Mouse (Mus musculus) frontal cortex, postnatal 14 days (tissue): Measurements from ENCODE around the gene Mapkap1.

Source experiments
- DNase-seq, 2 experiments: peaks; one replicate each; pipeline ENCODE4 v3.0.0; 2022; ENCODE audit warnings: low spot score in 2 of 2

Gene Mapkap1

GRCm38 (mm10) chr2:34571096-34571495 lies 164.5 kb downstream of the Mapkap1 start:
- DNase-seq: no peak

DNA sequence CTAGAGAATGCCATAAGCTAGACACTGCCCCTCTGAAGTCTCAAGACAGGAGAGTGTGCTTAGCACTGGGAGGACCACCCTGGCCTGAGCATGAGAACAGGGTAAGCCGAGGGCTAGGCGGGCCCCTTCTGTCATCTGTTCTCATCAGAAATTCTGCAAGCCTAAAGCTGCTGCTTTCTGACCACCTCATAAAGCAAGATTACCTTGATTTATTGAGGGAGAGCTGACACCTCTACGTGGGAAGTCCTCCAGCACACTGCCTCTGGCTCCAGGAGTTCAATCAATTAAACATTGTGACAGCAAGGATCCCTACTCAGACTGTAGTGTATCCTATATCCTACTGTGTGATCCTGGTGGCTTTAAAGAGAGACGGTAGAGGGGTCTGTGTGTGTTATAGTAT lies 166.5 kb downstream of the Mapkap1 start:
- DNase-seq: no peak

- no peak for DNase-seq
Observed at GRCm38 (mm10) chr2:34588546-34588945, 182.0 kb downstream of the Mapkap1 start.

GRCm38 (mm10) chr2:34591721-34592360 lies 185.3 kb downstream of the Mapkap1 start:
- no peak for DNase-seq

DNA sequence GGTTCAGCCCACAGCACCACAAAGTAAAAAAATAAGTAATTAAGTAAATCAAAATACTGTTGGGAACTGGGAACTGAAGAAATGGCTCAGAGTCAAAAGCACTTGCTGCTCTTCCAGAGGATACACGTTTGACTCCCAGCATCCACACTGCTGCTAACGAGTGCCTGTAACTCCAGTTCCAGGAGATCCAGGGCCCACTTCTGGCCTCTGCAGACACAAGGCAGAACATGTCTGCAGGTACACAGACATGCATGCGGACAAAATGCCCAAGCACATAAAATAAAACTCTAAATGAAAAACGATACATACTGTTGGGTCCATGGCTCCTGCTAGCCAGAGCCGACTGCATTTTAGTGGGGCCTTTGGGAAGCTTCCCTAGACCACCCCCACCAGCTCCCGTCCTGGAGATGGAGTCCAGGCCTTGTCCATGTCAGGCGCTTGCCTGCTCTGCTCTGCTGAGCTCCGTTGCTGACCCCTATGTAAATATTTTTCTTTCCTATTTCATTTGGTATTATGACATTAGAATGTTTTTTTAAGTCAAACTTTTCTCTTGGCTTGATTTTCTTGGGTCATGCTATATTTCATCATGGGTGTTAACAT lies 185.9 kb downstream of the Mapkap1 start:
- DNase-seq: no peak

GRCm38 (mm10) chr2:34594001-34594400 lies 187.4 kb downstream of the Mapkap1 start:
- no peak for DNase-seq

DNA sequence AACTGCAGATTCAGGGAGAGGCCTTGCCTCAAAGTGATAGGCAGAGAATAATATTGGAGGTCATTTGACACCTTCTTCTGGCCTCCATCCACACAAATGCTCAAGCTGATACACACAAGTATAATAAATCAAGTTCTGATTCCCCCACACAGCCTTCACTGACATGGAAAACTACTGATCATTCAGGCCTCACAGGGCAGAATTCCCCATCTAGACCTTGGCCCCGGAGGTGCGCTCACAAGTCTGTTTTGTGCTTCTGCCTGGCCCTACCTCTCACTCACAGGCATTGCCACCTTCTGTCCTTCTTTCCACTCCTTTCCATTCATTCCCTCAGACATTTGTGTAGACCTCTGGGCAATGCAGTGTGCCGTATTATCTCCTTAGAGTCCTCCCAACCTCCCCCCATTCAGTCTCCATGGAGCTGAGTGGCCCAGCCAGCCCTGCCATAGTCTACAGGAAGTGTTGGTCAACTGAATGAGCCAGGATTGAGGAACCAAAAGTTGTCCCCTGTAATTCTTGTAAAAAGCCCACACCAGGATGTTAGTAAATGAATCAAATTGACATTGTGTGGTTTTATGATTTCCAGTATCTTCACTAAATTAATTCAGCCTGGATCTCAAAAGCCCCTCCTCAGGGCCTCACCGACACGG lies 193.2 kb downstream of the Mapkap1 start:
- DNase-seq: no peak

GRCm38 (mm10) chr2:34600734-34601133 lies 194.2 kb downstream of the Mapkap1 start:
- no peak for DNase-seq

GRCm38 (mm10) chr2:34602111-34602541 lies 195.6 kb downstream of the Mapkap1 start:
- no peak for DNase-seq

- no peak for DNase-seq
Observed at GRCm38 (mm10) chr2:34602896-34603295, 196.3 kb downstream of the Mapkap1 start.

DNA sequence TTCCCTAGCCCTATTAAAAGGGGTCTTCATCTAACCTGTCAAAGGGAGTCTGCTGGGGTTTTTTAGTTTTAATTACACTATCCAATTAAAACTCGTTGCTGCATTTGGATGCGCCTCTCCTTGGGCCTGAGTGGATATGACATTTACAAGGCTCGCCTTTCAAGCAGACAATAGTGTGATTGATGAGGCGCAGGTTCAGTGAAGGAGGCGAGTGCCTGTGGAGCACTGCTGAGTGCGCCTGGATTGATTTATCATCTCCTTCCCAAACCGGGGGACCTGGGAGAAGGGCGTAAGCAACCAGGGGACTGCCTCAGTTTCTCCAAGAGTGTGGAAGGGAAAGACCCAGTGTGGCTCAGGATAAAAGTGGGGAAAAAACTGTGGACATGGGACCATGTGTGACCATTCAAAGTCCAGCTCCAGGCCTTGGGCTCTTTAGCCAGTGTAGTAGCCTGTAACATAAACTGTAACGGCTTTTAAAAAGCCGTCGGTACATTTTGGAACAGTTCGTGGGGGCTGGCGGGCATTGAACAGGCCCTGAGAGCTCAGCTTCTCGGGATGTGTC lies 197.2 kb downstream of the Mapkap1 start:
- DNase-seq: no peak

GRCm38 (mm10) chr2:34605040-34605439 lies 198.5 kb downstream of the Mapkap1 start:
- DNase-seq: no peak

GRCm38 (mm10) chr2:34608917-34609316 lies 202.3 kb downstream of the Mapkap1 start:
- no peak for DNase-seq

DNA sequence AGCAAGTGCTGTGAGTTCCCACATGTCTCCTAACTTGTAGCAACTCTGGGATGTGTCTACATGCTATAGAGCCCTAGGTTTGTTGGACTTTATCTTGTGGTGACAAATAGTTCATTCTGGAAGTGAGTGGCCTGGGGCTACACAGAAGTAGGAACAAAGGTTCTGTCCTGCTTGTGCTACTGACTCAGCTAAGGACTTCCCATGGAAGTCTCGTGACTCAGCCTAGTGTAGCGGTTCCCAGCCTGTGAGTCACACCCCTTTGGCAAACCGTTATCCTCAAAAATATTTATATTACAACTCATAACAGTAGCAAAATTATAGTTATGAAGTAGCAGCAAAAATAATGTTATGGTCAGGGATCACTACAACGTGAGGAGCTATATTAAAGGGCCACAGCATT lies 202.9 kb downstream of the Mapkap1 start:
- DNase-seq: no peak

- no peak for DNase-seq
Observed at GRCm38 (mm10) chr2:34620778-34621415, 214.3 kb downstream of the Mapkap1 start.

DNA sequence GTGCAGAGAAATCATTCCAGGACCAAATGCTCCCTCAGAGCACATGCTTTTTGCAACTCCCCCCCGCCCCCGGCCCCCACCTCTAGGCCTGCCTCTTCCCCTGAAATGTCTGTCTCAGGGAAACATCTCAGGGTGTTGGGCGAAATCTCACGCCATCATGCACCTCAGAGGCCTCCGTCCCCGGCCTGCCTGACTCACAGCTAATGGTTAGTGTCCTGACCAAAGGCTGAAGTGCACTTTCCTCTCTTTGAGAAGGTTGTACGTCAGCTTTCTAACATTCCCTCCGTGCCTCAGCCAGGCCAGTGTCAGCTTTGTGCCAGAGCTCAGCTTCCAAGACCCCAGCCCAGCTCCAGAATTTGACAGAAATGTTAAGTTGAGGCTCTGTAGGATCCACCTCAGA lies 214.9 kb downstream of the Mapkap1 start:
- no peak for DNase-seq

- no peak for DNase-seq
Observed at GRCm38 (mm10) chr2:34622518-34622917, 215.9 kb downstream of the Mapkap1 start.

DNA sequence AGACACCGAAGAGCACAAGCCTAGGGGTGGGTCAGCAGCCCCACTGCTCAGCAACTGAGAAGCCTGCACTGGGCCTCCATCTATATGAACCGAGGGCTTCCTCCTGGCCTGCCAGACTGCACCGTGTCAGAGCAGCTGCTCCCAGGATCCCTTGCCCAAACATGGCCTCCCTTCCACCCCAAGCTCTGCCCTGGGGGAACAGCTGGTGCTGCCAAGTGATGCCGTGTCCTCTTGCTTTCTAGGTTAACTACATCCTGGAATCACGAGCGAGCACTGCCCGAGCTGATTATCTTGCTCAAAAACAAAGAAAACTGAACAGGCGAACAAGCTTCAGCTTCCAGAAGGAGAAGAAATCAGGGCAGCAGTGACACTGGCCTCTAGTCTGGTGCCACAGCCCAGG lies 216.6 kb downstream of the Mapkap1 start:
- DNase-seq: no peak

DNA sequence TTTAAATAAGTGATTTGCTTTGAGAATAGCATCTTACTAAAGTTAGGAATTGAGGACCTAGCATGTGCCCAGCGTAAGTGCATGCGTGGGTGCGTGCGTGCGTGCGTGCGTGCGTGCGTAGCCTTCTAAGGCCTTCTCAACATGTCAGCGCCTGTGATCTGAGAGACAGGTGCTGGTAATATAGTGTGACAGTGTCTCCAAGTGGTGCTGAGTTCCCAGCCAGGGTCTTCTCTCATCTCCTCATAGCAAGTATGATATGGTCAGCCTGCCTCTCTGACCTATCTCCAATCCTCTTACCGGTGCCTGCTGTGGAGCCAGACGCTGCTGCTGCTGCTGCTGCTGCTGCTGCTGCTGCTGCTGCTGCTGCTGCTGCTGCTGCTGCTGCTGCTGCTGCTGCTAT lies 217.5 kb downstream of the Mapkap1 start:
- DNase-seq: no peak

DNA sequence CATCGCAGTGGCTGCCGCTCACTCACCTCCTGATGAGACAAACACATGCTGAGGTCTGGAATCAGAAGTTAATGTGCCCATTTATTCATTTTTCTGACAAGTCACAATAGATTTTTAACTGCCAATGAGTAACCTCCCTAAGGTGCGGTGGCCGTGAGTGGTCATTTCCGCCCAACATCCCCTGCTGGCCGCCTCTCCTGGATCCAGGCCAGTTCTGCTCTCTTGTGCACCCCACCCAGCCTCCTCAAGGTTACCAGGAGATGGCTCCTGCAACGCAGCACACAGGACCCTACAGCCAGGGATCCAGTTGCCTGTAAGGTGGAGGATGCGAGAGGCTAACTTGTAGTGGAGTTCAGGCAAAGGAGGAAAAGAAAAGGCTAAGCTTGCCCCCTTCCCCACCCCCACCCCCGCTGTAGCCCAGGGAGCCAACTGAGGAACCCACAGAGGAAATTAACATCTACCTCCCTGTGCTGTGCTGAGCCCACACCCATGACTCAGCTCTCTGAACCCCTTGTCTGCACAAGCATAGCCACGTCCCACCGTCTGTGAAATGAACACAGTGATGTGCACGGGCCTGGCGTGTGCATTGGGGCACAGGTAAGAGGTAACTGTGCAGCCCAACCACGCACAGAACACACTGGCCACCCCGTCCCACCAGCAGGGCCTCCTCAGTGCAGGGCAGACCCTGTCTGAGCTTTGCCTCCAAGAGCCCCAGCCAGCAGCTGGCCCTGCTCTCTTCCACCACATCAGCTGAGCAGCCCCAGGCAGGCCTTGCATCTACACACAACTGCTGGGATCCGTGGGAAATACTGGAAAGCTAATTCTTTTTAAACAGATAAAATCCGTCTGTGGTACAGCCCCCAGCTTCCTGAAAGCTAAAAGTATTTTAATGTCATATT lies 221.0 kb downstream of the Mapkap1 start:
- no peak for DNase-seq

DNA sequence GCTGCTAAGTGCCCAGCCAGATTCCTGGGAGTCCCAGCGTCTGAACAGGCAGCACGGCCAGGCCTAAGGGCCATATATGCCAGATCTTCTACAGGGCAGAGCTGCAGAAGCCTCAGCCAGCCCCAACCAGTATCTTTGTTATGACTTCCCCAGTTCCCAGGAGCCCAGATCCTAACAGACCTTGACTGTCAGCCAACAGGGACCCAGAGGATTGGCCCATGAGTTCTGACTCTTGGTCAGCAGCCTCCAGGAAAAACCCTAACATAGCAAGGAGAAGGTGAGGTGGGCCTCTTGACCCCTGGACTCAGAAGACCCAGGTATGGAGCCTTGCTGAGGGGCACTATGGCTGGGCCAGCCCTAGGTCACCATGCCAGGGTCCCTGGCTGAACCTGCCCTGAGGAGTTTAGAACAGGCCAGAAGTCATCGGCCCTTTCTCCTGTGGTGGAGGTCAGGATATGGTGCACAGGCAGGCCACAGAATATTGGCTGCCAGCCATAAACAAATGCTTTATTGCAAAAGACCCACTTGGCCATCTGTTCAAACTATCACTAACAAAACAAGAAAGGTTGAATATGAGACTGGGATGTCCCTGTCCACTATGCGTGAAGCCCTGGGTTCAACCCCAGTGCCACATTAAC lies 222.5 kb downstream of the Mapkap1 start:
- no peak for DNase-seq
